Mouse (Mus musculus) spleen, postnatal 10 days (tissue): Measurements from ENCODE around the gene Polr2e.
A peak's percentile ranks its signal among the peaks of the same experiment; 100 is the strongest.

Experiments used
- DNase-seq, 2 experiments: peaks; one replicate each; pipeline ENCODE4 v3.0.0; 2021 to 2022; ENCODE audit warnings: low spot score in 2 of 2

The Polr2e gene

GRCm38 (mm10) chr10:80039559-80039979 lies at the start of gene Polr2e:
Polr2e (minus strand) TSS chr10:80039795.
- peak; percentile 96 for DNase-seq

- no peak for DNase-seq
These were observed 49.6 kb upstream of the Polr2e start for GRCm38 (mm10) chr10:80089146-80089545.

- DNase-seq, result no peak
These were observed 47.9 kb upstream of the Polr2e start for GRCm38 (mm10) chr10:80087483-80087882.

- no peak for DNase-seq
These were observed 47.3 kb upstream of the Polr2e start for GRCm38 (mm10) chr10:80086847-80087246.

GRCm38 (mm10) chr10:80084817-80085487 lies 45.4 kb upstream of the Polr2e start:
- DNase-seq, result no peak

GRCm38 (mm10) chr10:80081075-80081474 lies 41.5 kb upstream of the Polr2e start:
- peak in 1 of 2 experiments; percentile 88 for DNase-seq

GRCm38 (mm10) chr10:80080396-80081070 lies 40.9 kb upstream of the Polr2e start:
- peak; percentile 67 to 83 for DNase-seq

GRCm38 (mm10) chr10:80078366-80078765 lies 38.8 kb upstream of the Polr2e start:
- no peak for DNase-seq

- DNase-seq, result no peak
These were observed 37.7 kb upstream of the Polr2e start for GRCm38 (mm10) chr10:80077312-80077711.

GRCm38 (mm10) chr10:80076386-80076785 lies 36.8 kb upstream of the Polr2e start:
- DNase-seq, result no peak

GRCm38 (mm10) chr10:80075924-80076323 lies 36.3 kb upstream of the Polr2e start:
- DNase-seq, result no peak

GRCm38 (mm10) chr10:80074813-80075601 lies 35.4 kb upstream of the Polr2e start:
- peak; percentile 60 to 82 for DNase-seq

- DNase-seq, result no peak
These were observed 33.3 kb upstream of the Polr2e start for GRCm38 (mm10) chr10:80072623-80073489.

- DNase-seq, result no peak
These were observed 31.9 kb upstream of the Polr2e start for GRCm38 (mm10) chr10:80071516-80071900.

- peak in 1 of 2 experiments; percentile 73 for DNase-seq
These were observed 31.4 kb upstream of the Polr2e start for GRCm38 (mm10) chr10:80070837-80071515.

GRCm38 (mm10) chr10:80069948-80070450 lies 30.4 kb upstream of the Polr2e start:
- DNase-seq, result no peak

- DNase-seq, result no peak
These were observed 29.7 kb upstream of the Polr2e start for GRCm38 (mm10) chr10:80069251-80069650.

GRCm38 (mm10) chr10:80063877-80064650 lies 24.5 kb upstream of the Polr2e start:
- DNase-seq, result no peak

GRCm38 (mm10) chr10:80063104-80063503 lies 23.5 kb upstream of the Polr2e start:
- DNase-seq, result no peak
